In genomic region chr6:116178376-116178775, GRCm38 (mm10) we compare ENCODE assay signal across 25 mouse cellular contexts. TPM values are rescaled to one million over a fixed set of nuclear protein-coding genes. Genes with fewer than 3 reads are reported as not detected.
DNase-seq lines count a peak whose midpoint lies in the region; ATAC-seq and TF ChIP-seq lines count a peak whose summit lies in the region.
"Had no signal": no experiment of that assay in that cellular context is flagged by ENCODE, and none has a peak within 500 bp of the region (broad histone marks: within the 10 kb centered on the region; RNA-seq: fewer than 3 reads in every experiment).

No protein-coding gene starts in this region.

- H3K27me3 ChIP-seq in kidney, adult 2 months (replicated peaks; ENCODE audit: control insufficient read depth, insufficient read depth, low read length): no peaks in the 10 kb centered on the region
- no peaks in the 10 kb centered on the region for H3K27me3 ChIP-seq in intestine, embryonic 16.5 days (replicated peaks; ENCODE audit: control insufficient read depth, insufficient read depth, low read length)
- no peaks in the 10 kb centered on the region for H3K27me3 ChIP-seq in midbrain, embryonic 16.5 days (ENCODE audit: control insufficient read depth, insufficient read depth, low read depth, low read length)
- H3K27me3 ChIP-seq: embryonic facial prominence, embryonic 13.5 days; embryonic facial prominence, embryonic 15.5 days; forebrain, embryonic 12.5 days; Patski had no signal

- H3K4me1 ChIP-seq in kidney, adult 2 months (ENCODE audit: control insufficient read depth, insufficient read depth, low read length): no peaks in the 10 kb centered on the region; the same call in 1 of the 2 replicates
- no peaks in the 10 kb centered on the region for H3K4me1 ChIP-seq in intestine, embryonic 16.5 days (ENCODE audit: control insufficient read depth, insufficient read depth, low read length)
- 0 out of 2 replicates have a peak, but pooled peaks cover 2% of the 10 kb centered on the region for H3K4me1 ChIP-seq in midbrain, embryonic 16.5 days (ENCODE audit: control insufficient read depth, insufficient read depth, low read length)
- H3K4me1 ChIP-seq: embryonic facial prominence, embryonic 13.5 days; embryonic facial prominence, embryonic 15.5 days; forebrain, embryonic 10.5 days; forebrain, embryonic 12.5 days had no signal

- TF ChIP-seq CTCF in kidney, adult 2 months (conservative IDR thresholded peaks at IDR 0.05; ENCODE audit: insufficient read depth, insufficient read length, low read depth, low read length): no peak

- no peak overlapping the region for H3K4me3 ChIP-seq in kidney, adult 2 months (ENCODE audit: insufficient read depth, low read depth, low read length)
- H3K4me3 ChIP-seq in intestine, embryonic 16.5 days (ENCODE audit: low read length): no peak overlapping the region
- H3K4me3 ChIP-seq in midbrain, embryonic 16.5 days (ENCODE audit: low read depth, low read length): no peak overlapping the region
- H3K4me3 ChIP-seq: embryonic facial prominence, embryonic 13.5 days; embryonic facial prominence, embryonic 15.5 days; erythroblast, embryonic 14.5 days; forebrain, embryonic 10.5 days; forebrain, embryonic 12.5 days had no signal

- H3K36me3 ChIP-seq in kidney, adult 2 months (ENCODE audit: control insufficient read depth, insufficient read depth, low read length): no peaks in the 10 kb centered on the region; the same call in 1 of the 2 replicates
- H3K36me3 ChIP-seq in intestine, embryonic 16.5 days (ENCODE audit: control insufficient read depth, insufficient read depth, low read length): no peaks in the 10 kb centered on the region
- H3K36me3 ChIP-seq in midbrain, embryonic 16.5 days (ENCODE audit: control insufficient read depth, insufficient read depth, low read length): peaks cover 3% of the 10 kb centered on the region; the same call in 1 of the 2 replicates

- no peaks in the 10 kb centered on the region for H3K9me3 ChIP-seq in intestine, embryonic 16.5 days (ENCODE audit: control insufficient read depth, low read length)
- H3K9me3 ChIP-seq in midbrain, embryonic 16.5 days (replicated peaks; ENCODE audit: control insufficient read depth, low read length, poor library complexity, severe bottlenecking): no peaks in the 10 kb centered on the region
- H3K9me3 ChIP-seq: embryonic facial prominence, embryonic 13.5 days; embryonic facial prominence, embryonic 15.5 days; forebrain, embryonic 10.5 days; forebrain, embryonic 12.5 days had no signal

- 93% methylated on average over 2 of the region's 2 CpGs for WGBS in kidney, adult 2 months
- 81% methylated on average over 2 of the region's 2 CpGs for WGBS in intestine, embryonic 16.5 days
- WGBS in large intestine, adult 2 months: 40% methylated on average over 2 of the region's 2 CpGs
- 96% methylated on average over 2 of the region's 2 CpGs for WGBS in midbrain, embryonic 16.5 days

- no peak for DNase-seq in kidney, adult 2 months
- DNase-seq in kidney, postnatal 10 days: no peak
- peak; percentile 76 for DNase-seq in large intestine, adult 2 months (ENCODE audit: low read depth, low spot score)
- DNase-seq in Muller cell, postnatal 12 days (ENCODE audit: inconsistent ontology term): no peak
- no peak for DNase-seq in right cerebral cortex, postnatal 14 days
- DNase-seq: adrenal gland, adult 8-10 months; adrenal gland, postnatal 14 days; adrenal gland, postnatal 36 days; cerebellum, adult 18-20 months; cerebellum, adult 8-10 months; cerebellum, adult 9-11 months; cerebellum, postnatal 14 days; cerebellum, postnatal 36 days; embryo, embryonic 11 days had no signal

- no peak for TF ChIP-seq POLR2A in kidney, adult 2 months (IDR thresholded peaks at IDR 0.05; ENCODE audit: low read depth, low read length)

- ATAC-seq in intestine, embryonic 16.5 days: peak; percentile 89
- ATAC-seq in midbrain, embryonic 16.5 days: no peak
- ATAC-seq: activated CD4-positive, CD25-positive, alpha-beta regulatory T cell, adult 4 months; forebrain, embryonic 14.5 days; forebrain, embryonic 16.5 days; Patski had no signal

- H3K9ac ChIP-seq in intestine, embryonic 16.5 days (ENCODE audit: low read depth, low read length): no peak overlapping the region
- no peak overlapping the region for H3K9ac ChIP-seq in midbrain, embryonic 16.5 days (ENCODE audit: low read depth, low read length)
- H3K9ac ChIP-seq: embryonic facial prominence, embryonic 13.5 days; embryonic facial prominence, embryonic 15.5 days; forebrain, embryonic 12.5 days had no signal

- H3K4me2 ChIP-seq in intestine, embryonic 16.5 days (ENCODE audit: low read depth, low read length): no peak overlapping the region
- H3K4me2 ChIP-seq in midbrain, embryonic 16.5 days (ENCODE audit: low read length): no peak overlapping the region
- H3K4me2 ChIP-seq: embryonic facial prominence, embryonic 13.5 days; embryonic facial prominence, embryonic 15.5 days; forebrain, embryonic 12.5 days had no signal

- peak overlapping the region; percentile 38; the same call in 1 of the 2 replicates for H3K27ac ChIP-seq in kidney, adult 2 months (ENCODE audit: insufficient read depth, low read depth, low read length)
- H3K27ac ChIP-seq in intestine, embryonic 16.5 days (ENCODE audit: low read length): peak overlapping the region; percentile 33; the same call in 1 of the 2 replicates
- H3K27ac ChIP-seq in midbrain, embryonic 16.5 days (ENCODE audit: low read length): no peak overlapping the region
- H3K27ac ChIP-seq: embryonic facial prominence, embryonic 13.5 days; embryonic facial prominence, embryonic 15.5 days; forebrain, embryonic 10.5 days; forebrain, embryonic 12.5 days had no signal

RNA-seq across cellular contexts. Expression of gene Tmcc1, which starts 14.9 kb away (rescaled TPM):
- polyA plus RNA-seq in kidney, adult 2 months (2012; rRNA removed): 8.6 and 10.1 TPM in 2 replicates
- polyA plus RNA-seq in intestine, embryonic 16.5 days (2015; fragmentation: Nextera tagmentation; extraction: Ambion mirVana): 7.4 and 8.9 TPM in 2 replicates
- 9.7 and 16.6 TPM in 2 replicates for polyA plus RNA-seq in large intestine, adult 2 months (2012; rRNA removed)
- 27.1 and 30.8 TPM in 2 replicates for polyA plus RNA-seq in midbrain, embryonic 16.5 days (2015; fragmentation: Nextera tagmentation; extraction: Ambion mirVana)

RNA-seq across cellular contexts. Expression of gene Washc2, which starts 29.5 kb away (rescaled TPM):
- 54.8 and 61.9 TPM in 2 replicates for polyA plus RNA-seq in kidney, adult 2 months (2012; rRNA removed)
- 53.9 and 61.4 TPM in 2 replicates for polyA plus RNA-seq in intestine, embryonic 16.5 days (2015; fragmentation: Nextera tagmentation; extraction: Ambion mirVana)
- polyA plus RNA-seq in large intestine, adult 2 months (2012; rRNA removed): 24.6 and 40.3 TPM in 2 replicates
- polyA plus RNA-seq in midbrain, embryonic 16.5 days (2015; fragmentation: Nextera tagmentation; extraction: Ambion mirVana): 72.8 and 79.1 TPM in 2 replicates
